Mouse (Mus musculus) midbrain, embryonic 13.5 days (tissue): ENCODE measurements at regions not wholly inside any gene's neighbourhood (a gene's known extent, or its start where the extent isn't known, plus 50 kb on each side); places are given as distances from the start of the nearest gene placed in this dataset.

Source experiments
- ATAC-seq: fragments of 200-750 bp; cut with Nextera tagmentation; 2 replicates; pipeline ENCODE4 v1.8.0; 2017; ENCODE audit warnings: mild to moderate bottlenecking, moderate TSS enrichment, moderate library complexity
- H3K27ac ChIP-seq: fragments of 300-500 bp; sonication (generic); 2 replicates; pipeline ENCODE4 v1.5.1; 2015; ENCODE audit warnings: inconsistent platforms, mild to moderate bottlenecking, moderate library complexity
- H3K27me3 ChIP-seq: fragments of 300-500 bp; sonication (generic); 2 replicates; pipeline ENCODE4 v1.6.1; 2015; ENCODE audit warnings: mild to moderate bottlenecking, inconsistent platforms
- H3K36me3 ChIP-seq: fragments of 300-500 bp; sonication (generic); 2 replicates; pipeline ENCODE4 v1.6.1; 2015; ENCODE audit warnings: mild to moderate bottlenecking, inconsistent platforms
- H3K4me1 ChIP-seq: fragments of 300-500 bp; sonication (generic); replicated peaks from 2 replicates; pipeline ENCODE4 v1.6.1; 2015; ENCODE audit warnings: inconsistent platforms
- H3K4me2 ChIP-seq: fragments of 300-500 bp; sonication (generic); replicated peaks from 2 replicates; pipeline ENCODE4 v1.6.1; 2015; ENCODE audit warnings: moderate library complexity, mild to moderate bottlenecking, inconsistent platforms
- H3K4me3 ChIP-seq: fragments of 300-500 bp; sonication (generic); replicated peaks from 2 replicates; pipeline ENCODE4 v1.5.1; 2015; ENCODE audit warnings: mild to moderate bottlenecking, inconsistent platforms
- H3K9ac ChIP-seq: fragments of 300-500 bp; sonication (generic); replicated peaks from 2 replicates; pipeline ENCODE4 v1.6.1; 2015; ENCODE audit warnings: mild to moderate bottlenecking, inconsistent platforms
- H3K9me3 ChIP-seq: fragments of 300-500 bp; sonication (generic); 2 replicates; pipeline ENCODE4 v1.6.1; 2016; ENCODE audit warnings: mild to moderate bottlenecking, inconsistent platforms
- WGBS: fragments of 180-500 bp; shearing (Covaris S2); methylation state at CpG from one replicate; pipeline ENCODE4 v1.1.7; 2015; 5-methylcytosine and 5-hydroxymethylcytosine counted together

- H3K4me2 ChIP-seq = no peak overlapping the region
- H3K9ac ChIP-seq = no peak overlapping the region
- H3K36me3 ChIP-seq = no peaks in the 10 kb centered on the region
- no peak overlapping the region for H3K4me3 ChIP-seq
- H3K27me3 ChIP-seq = no peaks in the 10 kb centered on the region
- H3K27ac ChIP-seq = no peak overlapping the region
- H3K4me1 ChIP-seq = no peaks in the 10 kb centered on the region
- WGBS = 49% methylated on average over 5 of the region's 5 CpGs
- 0 out of 2 replicates have a peak, but pooled peaks have one; percentile 37 for ATAC-seq
- H3K9me3 ChIP-seq = no peaks in the 10 kb centered on the region
Observed at GRCm38 (mm10) chr15:31673038-31673437, 71.4 kb downstream of the Fam173b start.

DNA sequence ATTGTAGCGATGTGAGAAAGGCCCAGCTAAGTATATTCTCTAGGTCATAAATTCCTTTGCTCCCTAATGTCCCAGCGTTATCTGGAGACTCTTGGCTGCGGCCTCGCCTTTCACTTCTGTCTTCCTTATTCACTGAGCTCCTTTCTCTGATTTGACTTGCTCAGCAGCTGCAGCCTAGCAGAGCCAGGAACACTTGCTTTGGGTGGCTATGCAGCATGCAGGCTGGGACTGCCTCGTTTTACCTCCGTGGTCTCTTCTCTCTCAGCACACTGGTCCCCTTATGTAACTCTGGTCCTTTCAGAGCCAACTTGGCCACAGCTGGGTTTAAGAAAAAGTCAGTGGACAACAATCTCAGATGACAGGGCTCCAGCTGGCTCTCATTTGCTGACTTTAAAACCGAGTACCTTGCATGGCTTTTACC, 75.1 kb downstream of the Fam173b start:
- no peaks in the 10 kb centered on the region for H3K36me3 ChIP-seq
- ATAC-seq = no peak
- H3K4me3 ChIP-seq = no peak overlapping the region
- no peaks in the 10 kb centered on the region for H3K9me3 ChIP-seq
- no peak overlapping the region for H3K4me2 ChIP-seq
- 78% methylated on average over 7 of the region's 7 CpGs for WGBS
- no peak overlapping the region for H3K27ac ChIP-seq
- no peaks in the 10 kb centered on the region for H3K27me3 ChIP-seq
- no peak overlapping the region for H3K9ac ChIP-seq
- no peaks in the 10 kb centered on the region for H3K4me1 ChIP-seq

GRCm38 (mm10) chr15:31693109-31693508, 91.5 kb downstream of the Fam173b start:
- ATAC-seq = no peak
- Histone ChIP-seq H3K9ac (no peak overlapping the region), H3K36me3 (no peaks in the 10 kb centered on the region), H3K27me3 (no peaks in the 10 kb centered on the region), H3K4me3 (no peak overlapping the region), H3K4me2 (no peak overlapping the region), H3K27ac (no peak overlapping the region), H3K9me3 (no peaks in the 10 kb centered on the region), H3K4me1 (no peaks in the 10 kb centered on the region)
- 84% methylated on average over 3 of the region's 3 CpGs for WGBS

DNA sequence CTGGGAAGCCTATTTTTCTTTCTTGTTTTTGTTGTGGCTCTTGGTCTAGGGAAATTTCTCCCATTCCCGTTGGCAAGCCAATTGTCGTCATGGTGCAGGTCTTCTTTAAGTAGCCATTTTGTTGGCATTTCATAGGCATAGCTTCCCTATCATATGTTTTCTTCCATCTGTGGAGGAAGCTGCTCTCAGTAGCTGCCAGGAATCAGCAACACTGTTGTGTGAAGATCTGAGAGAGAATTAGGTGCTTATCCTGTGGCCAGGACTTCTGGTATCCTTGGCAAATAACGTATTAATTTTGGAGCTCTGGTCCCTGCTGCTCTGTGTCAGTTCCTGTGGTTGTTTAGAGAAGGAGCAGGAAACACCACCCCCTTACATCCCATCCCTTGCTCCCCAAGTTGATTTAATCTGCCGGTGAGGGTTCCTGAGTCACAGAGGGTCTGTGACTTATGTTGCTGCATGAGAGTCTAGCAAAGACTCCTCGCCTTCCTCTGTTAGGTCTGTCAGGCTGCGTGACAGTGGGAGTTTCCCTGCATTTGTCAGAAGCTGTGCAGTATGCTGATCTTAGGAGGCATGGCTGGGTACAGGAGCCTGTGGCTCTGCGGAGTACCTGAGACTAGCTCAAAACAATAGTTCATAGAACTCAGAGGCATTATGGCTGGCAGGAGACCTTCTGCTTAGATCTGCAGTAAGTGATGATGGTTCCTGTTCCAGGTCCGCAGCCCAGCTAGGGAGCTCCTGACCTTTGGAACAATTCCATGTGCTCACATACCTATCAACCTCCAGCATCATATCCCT, 93.4 kb downstream of the Fam173b start:
- no peak for ATAC-seq
- Histone ChIP-seq H3K9me3 (no peaks in the 10 kb centered on the region), H3K36me3 (no peaks in the 10 kb centered on the region), H3K4me1 (no peaks in the 10 kb centered on the region), H3K9ac (no peak overlapping the region), H3K4me2 (no peak overlapping the region), H3K27me3 (no peaks in the 10 kb centered on the region), H3K27ac (no peak overlapping the region), H3K4me3 (no peak overlapping the region)
- 91% methylated on average over 8 of the region's 8 CpGs for WGBS

GRCm38 (mm10) chr15:31703400-31703799, 101.7 kb downstream of the Fam173b start:
- WGBS = 93% methylated on average over 2 of the region's 2 CpGs
- Histone ChIP-seq H3K27me3 (no peaks in the 10 kb centered on the region), H3K4me3 (no peak overlapping the region), H3K36me3 (no peaks in the 10 kb centered on the region), H3K4me1 (no peaks in the 10 kb centered on the region), H3K9ac (no peak overlapping the region), H3K27ac (no peak overlapping the region), H3K4me2 (no peak overlapping the region), H3K9me3 (0 out of 2 replicates have a peak, but pooled peaks cover 3% of the 10 kb centered on the region)
- ATAC-seq = no peak

DNA sequence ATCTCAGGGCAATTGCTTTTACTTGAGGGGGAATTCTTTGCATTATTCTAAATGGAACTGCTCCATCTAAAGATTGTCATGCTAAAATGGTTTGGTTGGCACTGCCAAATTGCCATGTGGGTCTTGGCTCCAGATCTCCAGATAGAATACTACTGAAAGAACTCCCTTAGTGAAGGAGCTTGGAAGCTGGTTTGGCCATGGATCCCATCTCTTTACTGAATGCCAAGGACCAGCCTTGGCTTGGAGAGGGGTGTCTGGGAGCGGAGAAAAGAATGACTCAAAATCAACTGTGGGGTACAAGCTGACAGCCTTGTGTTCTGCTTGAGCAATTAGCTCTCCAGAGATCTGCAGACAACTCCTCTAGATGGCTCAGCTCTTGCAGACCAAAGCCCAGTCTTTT, 105.8 kb downstream of the Fam173b start:
- Histone ChIP-seq H3K9me3 (0 out of 2 replicates have a peak, but pooled peaks cover 3% of the 10 kb centered on the region), H3K27me3 (no peaks in the 10 kb centered on the region), H3K36me3 (no peaks in the 10 kb centered on the region), H3K9ac (no peak overlapping the region), H3K27ac (no peak overlapping the region), H3K4me1 (no peaks in the 10 kb centered on the region), H3K4me3 (no peak overlapping the region), H3K4me2 (no peak overlapping the region)
- ATAC-seq = no peak
- 100% methylated on average over 1 of the region's 1 CpGs for WGBS

- no peak overlapping the region for H3K4me2 ChIP-seq
- no peaks in the 10 kb centered on the region for H3K9me3 ChIP-seq
- no peaks in the 10 kb centered on the region for H3K27me3 ChIP-seq
- ATAC-seq = no peak
- no peaks in the 10 kb centered on the region for H3K36me3 ChIP-seq
- H3K4me3 ChIP-seq = no peak overlapping the region
- 84% methylated on average over 1 of the region's 1 CpGs for whole genome bisulfite sequencing
- no peaks in the 10 kb centered on the region for H3K4me1 ChIP-seq
- no peak overlapping the region for H3K9ac ChIP-seq
- no peak overlapping the region for H3K27ac ChIP-seq
Observed at GRCm38 (mm10) chr15:31721019-31721418, 119.4 kb downstream of the Fam173b start.

DNA sequence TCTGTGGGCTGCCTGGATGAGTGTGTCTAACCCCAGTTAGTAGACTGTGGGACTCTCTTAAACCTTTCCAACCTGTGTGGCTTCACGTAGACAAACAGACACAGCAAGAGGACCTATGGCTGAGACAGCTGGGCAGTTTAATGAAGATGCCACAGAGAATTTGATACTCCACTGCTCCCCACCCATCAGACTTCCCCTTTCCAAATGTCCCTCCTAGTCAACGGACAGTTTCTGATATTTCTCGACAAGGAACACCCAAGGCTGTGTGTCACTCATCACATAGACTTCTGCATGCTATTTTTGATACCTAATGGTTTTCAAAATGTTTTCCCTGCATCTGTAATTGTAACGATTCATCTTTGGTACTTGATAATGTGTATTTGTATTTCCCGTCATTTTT, 120.8 kb downstream of the Fam173b start:
- H3K9me3 ChIP-seq = no peaks in the 10 kb centered on the region
- H3K9ac ChIP-seq = no peak overlapping the region
- no peaks in the 10 kb centered on the region for H3K4me1 ChIP-seq
- no peaks in the 10 kb centered on the region for H3K36me3 ChIP-seq
- H3K4me2 ChIP-seq = no peak overlapping the region
- no peak overlapping the region for H3K27ac ChIP-seq
- H3K4me3 ChIP-seq = no peak overlapping the region
- H3K27me3 ChIP-seq = no peaks in the 10 kb centered on the region
- WGBS = 90% methylated on average over 5 of the region's 5 CpGs
- no peak for ATAC-seq

GRCm38 (mm10) chr15:31724252-31724651, 122.6 kb downstream of the Fam173b start:
- WGBS = 72% methylated on average over 11 of the region's 11 CpGs
- Histone ChIP-seq H3K36me3 (no peaks in the 10 kb centered on the region), H3K27me3 (no peaks in the 10 kb centered on the region), H3K4me2 (no peak overlapping the region), H3K27ac (no peak overlapping the region), H3K4me3 (no peak overlapping the region), H3K9me3 (no peaks in the 10 kb centered on the region), H3K9ac (no peak overlapping the region), H3K4me1 (no peaks in the 10 kb centered on the region)
- ATAC-seq = no peak

DNA sequence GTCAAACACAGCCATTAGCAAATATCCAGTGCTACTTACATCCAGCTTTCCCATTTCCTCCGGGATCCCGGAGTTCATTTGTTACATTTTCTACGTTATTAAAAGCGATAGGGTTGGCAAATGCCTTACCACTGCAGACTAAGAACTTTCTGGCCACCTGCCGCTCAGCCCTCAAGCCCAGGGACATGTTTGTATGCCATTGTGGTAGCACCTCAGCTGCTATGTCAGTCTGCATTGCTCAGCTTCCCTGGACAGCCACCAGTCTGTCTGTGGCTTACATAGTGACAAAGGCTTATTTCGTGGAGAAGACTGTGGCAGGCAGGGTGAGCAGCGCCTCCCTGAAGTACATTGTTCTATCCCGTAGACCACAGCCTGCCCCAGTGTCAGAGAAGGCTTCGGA, 127.5 kb downstream of the Fam173b start:
- Histone ChIP-seq H3K4me3 (no peak overlapping the region), H3K36me3 (no peaks in the 10 kb centered on the region), H3K27me3 (no peaks in the 10 kb centered on the region), H3K4me2 (no peak overlapping the region), H3K9me3 (0 out of 2 replicates have a peak, but pooled peaks cover 3% of the 10 kb centered on the region), H3K9ac (no peak overlapping the region), H3K4me1 (no peaks in the 10 kb centered on the region), H3K27ac (no peak overlapping the region)
- ATAC-seq = no peak
- 84% methylated on average over 9 of the region's 9 CpGs for WGBS

DNA sequence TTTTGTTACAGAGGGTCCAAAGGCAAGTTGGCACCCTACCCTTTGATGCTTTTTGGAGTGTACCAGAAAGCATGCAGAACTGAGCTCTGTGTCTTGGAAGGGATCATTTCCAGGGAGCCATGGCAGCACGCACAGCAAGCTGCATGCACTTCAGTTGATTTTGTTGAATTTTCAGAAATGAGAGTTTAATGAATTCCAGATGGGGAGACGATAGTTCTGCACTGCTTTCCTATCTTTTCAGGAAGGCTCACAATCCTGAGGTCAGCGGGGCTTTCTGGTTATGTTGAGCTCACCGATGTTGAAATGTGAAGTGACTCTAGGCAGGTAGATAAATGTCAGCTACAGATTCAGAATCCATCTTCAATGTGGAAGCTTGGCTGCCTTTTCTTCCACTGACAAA, 140.0 kb downstream of the Fam173b start:
- Histone ChIP-seq H3K27ac (no peak overlapping the region), H3K9ac (no peak overlapping the region), H3K9me3 (no peaks in the 10 kb centered on the region), H3K4me2 (no peak overlapping the region), H3K4me1 (no peaks in the 10 kb centered on the region), H3K4me3 (no peak overlapping the region), H3K27me3 (no peaks in the 10 kb centered on the region), H3K36me3 (no peaks in the 10 kb centered on the region)
- 86% methylated on average over 4 of the region's 4 CpGs for WGBS
- ATAC-seq = no peak

GRCm38 (mm10) chr15:31744570-31744969, 142.9 kb downstream of the Fam173b start:
- Histone ChIP-seq H3K4me3 (no peak overlapping the region), H3K4me2 (no peak overlapping the region), H3K4me1 (no peaks in the 10 kb centered on the region), H3K27ac (no peak overlapping the region), H3K9ac (no peak overlapping the region), H3K36me3 (no peaks in the 10 kb centered on the region), H3K9me3 (no peaks in the 10 kb centered on the region), H3K27me3 (no peaks in the 10 kb centered on the region)
- 89% methylated on average over 2 of the region's 2 CpGs for WGBS
- ATAC-seq = no peak

GRCm38 (mm10) chr15:31752632-31753031, 151.0 kb downstream of the Fam173b start:
- peaks cover 12% of the 10 kb centered on the region for H3K4me1 ChIP-seq

More at GRCm38 (mm10) chr15:31752632-31753031, 151.0 kb downstream of the Fam173b start:
- H3K4me3 ChIP-seq = no peak overlapping the region
- H3K4me2 ChIP-seq = no peak overlapping the region
- peak; percentile 65 for ATAC-seq
- no peak overlapping the region for H3K27ac ChIP-seq
- no peaks in the 10 kb centered on the region for H3K36me3 ChIP-seq
- WGBS = 20% methylated on average over 2 of the region's 2 CpGs
- no peaks in the 10 kb centered on the region for H3K27me3 ChIP-seq
- no peak overlapping the region for H3K9ac ChIP-seq
- no peaks in the 10 kb centered on the region for H3K9me3 ChIP-seq
